In genomic region chr15:100905006-100905405, GRCm38 (mm10) we compare ENCODE assay signal across 17 mouse cellular contexts. TPM values are rescaled to one million over a fixed set of nuclear protein-coding genes. Genes with fewer than 3 reads are reported as not detected.
DNase-seq lines count a peak whose midpoint lies in the region; ATAC-seq and TF ChIP-seq lines count a peak whose summit lies in the region.
"Had no signal": no experiment of that assay in that cellular context is flagged by ENCODE, and none has a peak within 500 bp of the region (broad histone marks: within the 10 kb centered on the region; RNA-seq: fewer than 3 reads in every experiment).

No protein-coding gene starts in this region.

- no peak for TF ChIP-seq POLR2A in thymus, adult 2 months (IDR thresholded peaks at IDR 0.05; ENCODE audit: control insufficient read depth, extremely low read depth, insufficient read depth, low read length, poor library complexity)

- H3K9ac ChIP-seq in embryonic facial prominence, embryonic 14.5 days (ENCODE audit: low read depth, low read length), result no peak overlapping the region
- H3K9ac ChIP-seq: embryonic facial prominence, embryonic 12.5 days; heart, embryonic 12.5 days; hindbrain, embryonic 14.5 days; liver, postnatal 0 days; midbrain, embryonic 12.5 days; neural tube, embryonic 13.5 days; stomach, embryonic 15.5 days had no signal

- H3K36me3 ChIP-seq in embryonic facial prominence, embryonic 14.5 days (ENCODE audit: control insufficient read depth, insufficient read depth, low read length), result no peaks in the 10 kb centered on the region
- no peaks in the 10 kb centered on the region; the same call in 1 of the 2 replicates for H3K36me3 ChIP-seq in embryonic facial prominence, embryonic 10.5 days (replicated peaks)
- H3K36me3 ChIP-seq in thymus, adult 2 months (ENCODE audit: control insufficient read depth, insufficient read depth, low read length), result no peaks in the 10 kb centered on the region
- H3K36me3 ChIP-seq: embryonic facial prominence, embryonic 12.5 days; heart, embryonic 12.5 days; stomach, embryonic 15.5 days had no signal

- no peaks in the 10 kb centered on the region for H3K4me1 ChIP-seq in embryonic facial prominence, embryonic 14.5 days (ENCODE audit: control insufficient read depth, insufficient read depth, low read length)
- H3K4me1 ChIP-seq in embryonic facial prominence, embryonic 10.5 days, result peaks cover 36% of the 10 kb centered on the region
- H3K4me1 ChIP-seq in thymus, adult 2 months (replicated peaks; ENCODE audit: control insufficient read depth, insufficient read depth, low read length), result peaks cover 7% of the 10 kb centered on the region
- H3K4me1 ChIP-seq: heart, embryonic 12.5 days; stomach, embryonic 15.5 days had no signal

- TF ChIP-seq CTCF in thymus, adult 2 months (IDR thresholded peaks at IDR 0.05; ENCODE audit: borderline replicate concordance, control insufficient read depth, extremely low read depth, insufficient read depth, low read length, poor library complexity), result no peak

- H3K27me3 ChIP-seq in embryonic facial prominence, embryonic 14.5 days (replicated peaks; ENCODE audit: control insufficient read depth, insufficient read depth, low read length), result no peaks in the 10 kb centered on the region
- H3K27me3 ChIP-seq in embryonic facial prominence, embryonic 10.5 days (replicated peaks; ENCODE audit: low read depth, poor library complexity, severe bottlenecking), result no peaks in the 10 kb centered on the region
- H3K27me3 ChIP-seq in thymus, adult 2 months (ENCODE audit: control insufficient read depth, insufficient read depth, low read length), result no peaks in the 10 kb centered on the region; the same call in 1 of the 2 replicates
- H3K27me3 ChIP-seq: embryonic facial prominence, embryonic 12.5 days; heart, embryonic 12.5 days; midbrain, embryonic 12.5 days; neural tube, embryonic 13.5 days; stomach, embryonic 15.5 days had no signal

- H3K4me2 ChIP-seq in embryonic facial prominence, embryonic 14.5 days (ENCODE audit: low read depth, low read length), result no peak overlapping the region
- H3K4me2 ChIP-seq: embryonic facial prominence, embryonic 12.5 days; heart, embryonic 12.5 days; hindbrain, embryonic 14.5 days; midbrain, embryonic 12.5 days; neural tube, embryonic 13.5 days; stomach, embryonic 15.5 days had no signal

- no peak overlapping the region for H3K27ac ChIP-seq in embryonic facial prominence, embryonic 14.5 days (replicated peaks; ENCODE audit: low read depth, low read length)
- H3K27ac ChIP-seq in embryonic facial prominence, embryonic 10.5 days (replicated peaks), result no peak overlapping the region
- H3K27ac ChIP-seq in thymus, adult 2 months (ENCODE audit: control insufficient read depth, insufficient read depth, low read length), result no peak overlapping the region
- H3K27ac ChIP-seq: embryonic facial prominence, embryonic 12.5 days; hindbrain, embryonic 14.5 days; midbrain, embryonic 12.5 days; neural tube, embryonic 13.5 days; stomach, embryonic 15.5 days had no signal

- no peak for ATAC-seq in embryonic facial prominence, embryonic 14.5 days (ENCODE audit: low read depth)
- ATAC-seq in CD4-positive, CD25-positive, alpha-beta regulatory T cell, adult 4 months, result peak; percentile 99
- ATAC-seq in megakaryocyte, adult 5-6 weeks (ENCODE audit: poor library complexity, severe bottlenecking), result peak; percentile 52
- ATAC-seq: liver, postnatal 0 days had no signal

- DNase-seq in embryonic facial prominence, embryonic 14.5 days (ENCODE audit: low spot score), result peak; percentile 30
- DNase-seq in embryonic facial prominence, embryonic 10.5 days (ENCODE audit: low spot score), result no peak
- peak; percentile 79 for DNase-seq in thymus, adult 2 months
- DNase-seq in right cerebral cortex, adult 18-20 months, result no peak
- no peak for DNase-seq in urinary bladder, postnatal 25 days (ENCODE audit: low spot score)
- DNase-seq in frontal cortex, postnatal 10 days (ENCODE audit: low spot score in 2 of 2), result no peak
- DNase-seq: cerebellum, postnatal 10 days; kidney, postnatal 14 days; liver, postnatal 0 days had no signal

- no peaks in the 10 kb centered on the region for H3K9me3 ChIP-seq in embryonic facial prominence, embryonic 14.5 days (ENCODE audit: control insufficient read depth, low read length)
- H3K9me3 ChIP-seq in embryonic facial prominence, embryonic 10.5 days, result no peaks in the 10 kb centered on the region
- H3K9me3 ChIP-seq: embryonic facial prominence, embryonic 12.5 days; heart, embryonic 12.5 days; midbrain, embryonic 12.5 days; neural tube, embryonic 13.5 days; stomach, embryonic 15.5 days had no signal

- 8% methylated on average over 2 of the region's 2 CpGs for WGBS in embryonic facial prominence, embryonic 14.5 days
- 16% methylated on average over 2 of the region's 2 CpGs for WGBS in embryonic facial prominence, embryonic 10.5 days
- 0% methylated on average over 2 of the region's 2 CpGs for WGBS in thymus, adult 2 months

- no peak overlapping the region for H3K4me3 ChIP-seq in embryonic facial prominence, embryonic 14.5 days (ENCODE audit: low read depth, low read length)
- no peak overlapping the region for H3K4me3 ChIP-seq in embryonic facial prominence, embryonic 10.5 days
- no peak overlapping the region for H3K4me3 ChIP-seq in thymus, adult 2 months (ENCODE audit: control insufficient read depth, insufficient read depth, low read length)
- H3K4me3 ChIP-seq: embryonic facial prominence, embryonic 12.5 days; heart, embryonic 12.5 days; midbrain, embryonic 12.5 days; neural tube, embryonic 13.5 days; stomach, embryonic 15.5 days had no signal

RNA-seq across cellular contexts. Expression of gene Scn8a, which starts 35.3 kb away (rescaled TPM):
- 4.9 and 5.3 TPM in 2 replicates for polyA plus RNA-seq in embryonic facial prominence, embryonic 14.5 days (2014; fragmentation: Nextera tagmentation; extraction: Ambion mirVana)
- polyA plus RNA-seq in embryonic facial prominence, embryonic 10.5 days (2016; fragmentation: Nextera tagmentation; extraction: Ambion mirVana), result 7.3 and 8.1 TPM in 2 replicates
- under 1 TPM; 0.29 to 0.32 TPM for polyA plus RNA-seq in CD4-positive, CD25-positive, alpha-beta regulatory T cell, adult 4 months (2017; shearing (Covaris generic))
- total RNA-seq in megakaryocyte, adult 5-6 weeks (2015), result not detected in 2 replicates
- total RNA-seq in megakaryocyte, adult 5-6 weeks (2017), result under 0.01 TPM in 1 of 2 replicates, not detected in the other
- 0.20 and 0.60 TPM in 2 replicates for polyA plus RNA-seq in thymus, adult 2 months (2012; rRNA removed)

Comparison
In these comparisons a context has a peak if more than half of its experiments do, and no peak if none do; other contexts are left out.
1. DNase-seq: peak in embryonic facial prominence, embryonic 14.5 days (single experiment) and thymus, adult 2 months (single experiment); none in embryonic facial prominence, embryonic 10.5 days (single experiment), right cerebral cortex, adult 18-20 months (single experiment), urinary bladder, postnatal 25 days (single experiment) and frontal cortex, postnatal 10 days (0 of 2).